In the genomic region with DNA sequence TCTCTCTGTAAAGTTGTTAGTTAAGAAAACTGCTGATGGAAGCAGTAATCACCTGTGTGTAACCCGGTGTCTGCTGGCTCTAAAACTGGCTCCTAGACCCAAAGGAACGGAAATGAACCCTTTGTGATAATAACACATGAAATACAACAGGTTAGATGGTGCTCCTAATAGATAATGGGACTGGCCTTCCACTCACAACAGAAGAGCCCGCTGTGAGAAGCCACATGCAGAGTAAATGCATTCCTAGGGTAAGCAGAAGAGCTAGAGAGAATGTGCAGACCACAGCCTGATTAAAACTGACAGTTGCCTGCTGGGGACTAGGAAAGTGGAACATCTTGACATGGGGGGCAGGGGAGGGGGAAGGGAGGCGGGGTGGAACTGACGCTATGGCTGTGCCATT, we compare ENCODE assay signal across 18 mouse cellular contexts. TPM values are rescaled to one million over a fixed set of nuclear protein-coding genes. Genes with fewer than 3 reads are reported as not detected.
DNase-seq lines count a peak whose midpoint lies in the region; ATAC-seq and TF ChIP-seq lines count a peak whose summit lies in the region.
"Had no signal": no experiment of that assay in that cellular context is flagged by ENCODE, and none has a peak within 500 bp of the region (broad histone marks: within the 10 kb centered on the region; RNA-seq: fewer than 3 reads in every experiment).

No protein-coding gene starts in this region.

- no peak for TF ChIP-seq POLR2A in brain, embryonic 14.5 days (IDR thresholded peaks at IDR 0.05; ENCODE audit: borderline replicate concordance, extremely low read depth, insufficient read depth, insufficient read length, poor library complexity, severe bottlenecking)

- DNase-seq in hindbrain, embryonic 10.5 days (ENCODE audit: low spot score), result no peak
- DNase-seq in brain, embryonic 14.5 days (ENCODE audit: low read depth), result peak; percentile 50
- DNase-seq in cerebellum, adult 9-11 months, result peak; percentile 94
- DNase-seq in retina, embryonic 14.5 days (ENCODE audit: low spot score), result peak; percentile 87
- DNase-seq in gastrocnemius, postnatal 4 days (ENCODE audit: low spot score in 2 of 2), result no peak
- no peak for DNase-seq in heart, postnatal 4 days
- no peak for DNase-seq in right cerebral cortex, adult 18-20 months
- DNase-seq: adrenal gland, postnatal 36 days; heart, adult 18-20 months; liver, embryonic 13.5 days; thymus, postnatal 25 days had no signal

- no peak overlapping the region for H3K9ac ChIP-seq in hindbrain, embryonic 16.5 days (ENCODE audit: low read depth, low read length)
- H3K9ac ChIP-seq: forebrain, embryonic 15.5 days; hindbrain, embryonic 14.5 days; liver, embryonic 13.5 days; midbrain, embryonic 15.5 days had no signal

- no peaks in the 10 kb centered on the region for H3K4me1 ChIP-seq in hindbrain, embryonic 16.5 days (ENCODE audit: control insufficient read depth, insufficient read depth, low read depth, low read length)
- no peaks in the 10 kb centered on the region for H3K4me1 ChIP-seq in hindbrain, embryonic 10.5 days (replicated peaks)
- H3K4me1 ChIP-seq: forebrain, embryonic 15.5 days; liver, embryonic 13.5 days had no signal

- H3K36me3 ChIP-seq in hindbrain, embryonic 16.5 days (ENCODE audit: control insufficient read depth, insufficient read depth, low read length), result peaks cover 5% of the 10 kb centered on the region; the same call in 1 of the 2 replicates
- H3K36me3 ChIP-seq in hindbrain, embryonic 10.5 days, result no peaks in the 10 kb centered on the region
- H3K36me3 ChIP-seq: forebrain, embryonic 15.5 days; liver, embryonic 13.5 days had no signal

- no peaks in the 10 kb centered on the region for H3K9me3 ChIP-seq in hindbrain, embryonic 16.5 days (ENCODE audit: control insufficient read depth, low read length)
- no peaks in the 10 kb centered on the region for H3K9me3 ChIP-seq in hindbrain, embryonic 10.5 days
- H3K9me3 ChIP-seq: forebrain, embryonic 15.5 days; liver, embryonic 13.5 days; midbrain, embryonic 15.5 days had no signal

- H3K27ac ChIP-seq in hindbrain, embryonic 16.5 days (ENCODE audit: low read depth, low read length), result no peak overlapping the region
- no peak overlapping the region for H3K27ac ChIP-seq in hindbrain, embryonic 10.5 days
- H3K27ac ChIP-seq: forebrain, embryonic 15.5 days; hindbrain, embryonic 14.5 days; liver, embryonic 13.5 days; midbrain, embryonic 15.5 days had no signal

- TF ChIP-seq CTCF in brain, embryonic 14.5 days (IDR thresholded peaks at IDR 0.05; ENCODE audit: borderline replicate concordance, extremely low read depth, insufficient read depth, insufficient read length), result no peak

- ATAC-seq in hindbrain, embryonic 16.5 days, result peak; percentile 41; the same call in 1 of the 2 replicates
- ATAC-seq: activated CD4-positive, CD25-positive, alpha-beta regulatory T cell, adult 4 months; forebrain, embryonic 15.5 days; intestine, postnatal 0 days; midbrain, embryonic 15.5 days had no signal

- WGBS in hindbrain, embryonic 16.5 days, result 42% methylated on average over 5 of the region's 5 CpGs
- 48% methylated on average over 5 of the region's 5 CpGs for WGBS in hindbrain, embryonic 10.5 days

- no peaks in the 10 kb centered on the region for H3K27me3 ChIP-seq in hindbrain, embryonic 16.5 days (replicated peaks; ENCODE audit: control insufficient read depth, insufficient read depth, low read length)
- no peaks in the 10 kb centered on the region for H3K27me3 ChIP-seq in hindbrain, embryonic 10.5 days (ENCODE audit: insufficient read depth, poor library complexity, severe bottlenecking)
- H3K27me3 ChIP-seq: CH12.LX; forebrain, embryonic 15.5 days; liver, embryonic 13.5 days; midbrain, embryonic 15.5 days had no signal

- no peak overlapping the region for H3K4me2 ChIP-seq in hindbrain, embryonic 16.5 days (ENCODE audit: low read length)
- H3K4me2 ChIP-seq: forebrain, embryonic 15.5 days; hindbrain, embryonic 14.5 days; liver, embryonic 13.5 days; midbrain, embryonic 15.5 days had no signal

- H3K4me3 ChIP-seq in hindbrain, embryonic 16.5 days (ENCODE audit: low read length), result no peak overlapping the region
- no peak overlapping the region for H3K4me3 ChIP-seq in hindbrain, embryonic 10.5 days
- H3K4me3 ChIP-seq: forebrain, embryonic 15.5 days; liver, embryonic 13.5 days; midbrain, embryonic 15.5 days had no signal

RNA-seq across cellular contexts. Expression of a gene that starts 18.7 kb away (rescaled TPM):
- 6.2 and 7.9 TPM in 2 replicates for polyA plus RNA-seq in hindbrain, embryonic 16.5 days (2015; fragmentation: Nextera tagmentation; extraction: Ambion mirVana)
- polyA plus RNA-seq in hindbrain, embryonic 10.5 days (2016; fragmentation: Nextera tagmentation; extraction: Ambion mirVana), result 0.09 and 0.29 TPM in 2 replicates
- 11.0 and 18.1 TPM in 2 replicates for polyA plus RNA-seq in brain, embryonic 14.5 days (2012; rRNA removed)
- under 1 TPM; 0.15 to 0.16 TPM for total RNA-seq in gastrocnemius, postnatal 4 days (2021)
- 1 to 10 TPM; 2.6 to 2.7 TPM for total RNA-seq in heart, postnatal 4 days (2021)
- polyA plus RNA-seq: activated CD4-positive, CD25-positive, alpha-beta regulatory T cell, adult 4 months had no signal

Comparison
In these comparisons a context has a peak if more than half of its experiments do, and no peak if none do; other contexts are left out.
1. DNase-seq: peak in brain, embryonic 14.5 days (single experiment), cerebellum, adult 9-11 months (single experiment) and retina, embryonic 14.5 days (single experiment); none in hindbrain, embryonic 10.5 days (single experiment), gastrocnemius, postnatal 4 days (0 of 2), heart, postnatal 4 days (single experiment) and right cerebral cortex, adult 18-20 months (single experiment).